Mouse (Mus musculus) layer of hippocampus, postnatal 10 days (tissue): ENCODE data around the gene Dcaf17. TPM values are rescaled to one million over a fixed set of nuclear protein-coding genes. Genes with fewer than 3 reads are reported as not detected.
A peak's percentile ranks its signal among the peaks of the same experiment; 100 is the strongest.

Experiments used
- DNase-seq, 2 experiments: peaks; one replicate each; pipeline ENCODE4 v3.0.0; 2021; ENCODE audit warnings: low spot score in 2 of 2
- long read RNA-seq: library from polyadenylated mRNA; stranded (forward); transcript quantifications from one replicate; pipeline ENCODE4 v2.0.0, GENCODE M21; 2023
- total RNA-seq, 2 experiments: library from RNA; stranded (reverse); gene quantifications; 2 replicates each; pipeline ENCODE4 v1.2.3; 2021

The Dcaf17 gene
- 10 to 100 TPM; 15.1 to 15.2 TPM for total RNA-seq
- long read RNA-seq, full-length matches to known transcripts, result 3 of 17 reads
- long read RNA-seq, partial matches to known transcripts, result 7 of 17 reads
- long read RNA-seq, other reads (novel, unspliced or antisense), result 7 of 17 reads

DNA sequence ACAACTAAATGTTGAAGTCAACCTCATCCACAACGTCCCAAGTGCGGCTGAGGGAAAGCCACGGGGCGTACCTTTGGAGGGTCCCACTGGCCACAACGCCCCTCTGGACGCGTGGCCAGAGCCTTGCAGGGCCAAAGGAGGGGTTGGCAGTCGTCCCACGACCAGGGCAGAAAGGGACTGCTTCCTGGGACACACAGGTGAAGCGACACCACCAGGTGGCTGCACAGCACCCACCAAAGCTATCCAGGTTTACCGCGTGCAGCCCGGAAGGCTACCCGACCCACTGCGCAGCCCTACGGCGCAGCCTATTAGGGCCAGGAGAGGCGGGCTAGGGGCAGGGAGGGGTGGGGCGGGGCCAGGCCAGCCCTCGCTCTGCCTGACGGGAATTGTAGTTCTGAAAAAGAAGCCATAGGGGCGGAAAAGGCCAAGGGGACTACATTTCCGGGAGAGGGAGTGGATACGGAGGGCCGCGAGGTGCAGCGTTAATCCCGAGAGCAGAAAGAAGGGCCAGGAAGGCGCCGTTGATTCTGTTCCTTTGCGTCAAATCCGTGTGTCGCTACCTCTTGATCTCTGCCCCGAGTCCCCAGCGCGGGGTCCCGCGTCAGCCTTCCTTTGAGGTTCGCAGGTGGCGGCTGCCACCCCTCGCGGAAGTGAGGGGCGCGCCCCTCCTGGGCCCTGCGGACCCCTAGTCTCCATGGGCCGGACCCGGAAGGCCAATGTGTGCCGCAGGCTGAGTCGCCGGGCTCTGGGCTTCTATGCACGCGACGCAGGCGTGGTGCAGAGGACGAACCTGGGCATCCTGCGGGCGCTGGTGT lies at the start of gene Dcaf17, which contains the start of gene Mettl8:
Gene Dcaf17 (plus strand): TSS at position 29 of the 815 bp plus-strand sequence.
Gene Mettl8 (minus strand): TSS at position 284 of the 815 bp plus-strand sequence.
- DNase-seq, result peak; percentile 81 to 90

DNA sequence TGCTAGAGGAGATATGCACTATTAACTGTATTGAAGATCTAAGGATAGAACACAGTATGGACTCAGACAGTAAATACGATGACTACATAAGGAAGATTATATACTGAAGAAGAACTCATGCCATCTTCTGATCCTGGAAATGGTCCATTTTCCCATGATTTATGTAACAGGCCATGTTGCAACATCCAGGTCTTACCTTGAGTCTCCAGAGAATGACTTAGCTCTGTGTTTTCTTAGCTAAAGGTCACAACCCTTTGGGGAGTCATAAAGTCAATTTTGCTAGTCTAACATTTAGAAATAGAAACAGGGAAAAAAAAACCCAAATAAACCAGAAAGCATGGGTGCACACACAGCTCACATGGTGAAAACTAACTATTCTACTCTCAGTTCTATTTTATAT lies 43.3 kb upstream of the Dcaf17 start:
- DNase-seq, result no peak

GRCm38 (mm10) chr2:71013521-71013920 lies 41.6 kb upstream of the Dcaf17 start:
- no peak for DNase-seq

GRCm38 (mm10) chr2:71019277-71019676 lies 35.9 kb upstream of the Dcaf17 start:
- peak in 1 of 2 experiments; percentile 32 for DNase-seq

GRCm38 (mm10) chr2:71019704-71020375 lies 35.3 kb upstream of the Dcaf17 start:
- no peak for DNase-seq

GRCm38 (mm10) chr2:71020674-71021073 lies 34.5 kb upstream of the Dcaf17 start:
- DNase-seq, result no peak

DNA sequence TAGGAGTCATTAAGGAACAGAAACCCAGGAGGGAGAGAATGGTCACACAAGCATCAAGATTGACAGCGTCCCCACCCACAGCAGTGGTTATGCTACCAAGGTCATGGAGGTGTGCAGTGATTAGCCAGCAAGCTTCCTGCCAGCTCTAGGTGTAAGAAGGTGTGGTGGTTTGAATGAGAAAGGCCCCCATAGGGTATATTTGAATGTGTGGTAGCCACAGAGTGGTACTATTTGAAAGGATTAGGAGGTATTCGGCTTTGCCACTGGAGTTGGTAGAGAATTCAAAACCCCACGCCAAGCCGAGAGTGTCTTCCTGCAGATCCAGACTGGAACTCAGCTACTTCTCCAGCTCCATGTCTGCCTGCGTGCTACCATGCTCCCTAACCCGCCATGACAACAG lies 32.1 kb upstream of the Dcaf17 start:
- DNase-seq, result no peak

DNA sequence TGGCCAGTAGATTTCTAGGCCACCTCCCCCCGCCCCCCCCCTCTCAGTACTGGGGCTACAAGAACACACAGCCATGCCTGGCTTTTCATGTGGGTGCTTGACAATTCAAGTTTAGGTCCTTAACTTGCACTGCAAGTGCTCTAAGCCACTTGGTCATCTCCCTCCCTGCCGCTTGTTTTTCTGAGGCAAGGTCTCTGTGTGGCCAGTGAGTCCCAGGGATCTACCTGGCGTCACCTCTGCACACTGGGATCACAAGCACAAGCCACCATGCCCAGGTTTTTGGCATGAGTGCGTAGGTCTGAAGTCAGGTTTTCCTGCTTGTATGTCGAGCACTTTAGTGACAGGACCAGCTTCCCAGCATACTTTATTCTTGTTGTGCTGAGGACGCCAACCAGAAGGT lies 31.1 kb upstream of the Dcaf17 start:
- no peak for DNase-seq

GRCm38 (mm10) chr2:71025576-71026315 lies 29.4 kb upstream of the Dcaf17 start:
- no peak for DNase-seq

DNA sequence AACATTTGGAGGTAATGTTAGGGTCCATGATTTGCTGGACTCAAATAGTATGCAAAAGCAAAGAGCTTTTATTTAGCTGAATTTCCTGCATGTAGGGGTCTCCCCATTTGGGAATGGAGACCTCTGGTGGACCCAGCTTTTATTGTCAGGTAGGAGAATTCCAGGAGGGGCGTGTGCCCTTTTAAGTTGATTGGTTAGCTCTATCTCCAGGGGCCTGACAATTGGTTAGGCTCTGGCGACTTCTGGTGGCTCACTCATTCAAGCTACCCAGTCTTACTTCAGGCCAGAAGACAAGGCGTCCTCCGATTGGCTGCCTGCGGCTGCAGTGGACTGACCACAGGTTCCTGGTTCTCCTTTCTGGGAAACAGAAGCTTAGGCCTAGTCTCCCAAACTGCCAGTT lies 28.3 kb upstream of the Dcaf17 start:
- no peak for DNase-seq

DNA sequence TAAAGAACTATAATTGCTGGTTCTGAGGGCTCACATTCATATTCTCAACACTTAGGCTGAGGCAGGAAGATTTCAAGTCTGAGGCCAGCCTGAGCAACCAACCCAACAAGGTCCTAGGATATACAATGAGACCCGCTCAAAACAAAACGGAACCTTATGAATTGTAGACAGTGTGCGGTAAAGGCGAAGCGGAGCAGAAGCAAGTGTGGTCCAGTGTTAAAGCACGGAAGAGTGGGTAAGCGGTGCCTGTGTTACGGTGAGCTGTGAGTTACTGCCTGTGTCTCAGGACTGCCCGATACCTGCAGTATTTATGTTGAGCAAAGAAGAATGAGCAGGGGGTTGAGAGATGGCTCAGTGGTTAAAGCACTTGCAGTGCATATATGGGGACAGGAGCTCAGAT lies 27.5 kb upstream of the Dcaf17 start:
- DNase-seq, result no peak

DNA sequence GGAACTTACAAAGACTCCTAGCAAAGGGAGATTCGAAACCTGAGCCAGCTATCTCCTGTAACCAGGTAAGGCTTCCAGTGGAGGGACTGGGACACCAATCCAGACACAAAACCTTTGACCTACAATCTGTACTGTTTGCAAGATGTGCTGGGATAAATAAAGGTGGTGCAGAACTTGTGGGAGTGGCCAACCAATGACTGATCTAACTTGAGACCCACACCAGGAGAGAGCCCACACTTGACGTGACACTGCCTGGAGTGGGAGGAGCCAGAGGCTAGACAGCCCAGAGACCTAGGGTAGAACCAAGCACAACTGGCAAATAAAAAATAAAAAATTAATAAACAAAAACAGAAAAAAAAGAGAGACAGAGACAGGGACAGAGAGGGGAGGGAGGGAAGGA lies 24.5 kb upstream of the Dcaf17 start:
- DNase-seq, result no peak

GRCm38 (mm10) chr2:71031973-71032794 lies 22.9 kb upstream of the Dcaf17 start:
- no peak for DNase-seq

DNA sequence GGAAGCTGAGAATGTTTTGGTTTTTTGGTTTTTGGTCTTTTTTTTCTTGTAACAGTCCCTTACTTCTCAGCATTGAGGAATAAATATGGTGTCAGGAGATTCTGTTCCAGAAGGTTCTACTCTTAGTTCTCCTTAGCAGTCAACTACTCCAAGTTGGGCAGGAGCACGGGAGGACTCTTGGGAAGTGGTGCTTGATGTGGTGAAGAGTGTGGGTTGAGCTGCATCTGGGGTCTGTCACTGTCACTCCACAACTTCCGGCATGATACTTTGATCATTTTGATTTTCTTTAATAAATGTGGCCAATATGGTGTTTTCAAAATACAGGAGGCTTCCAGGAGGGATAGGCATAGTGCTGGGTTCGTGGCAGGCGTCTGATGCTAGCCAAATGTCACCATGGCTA lies 22.1 kb upstream of the Dcaf17 start:
- DNase-seq, result no peak

- no peak for DNase-seq
Observed at GRCm38 (mm10) chr2:71033987-71034386, 21.1 kb upstream of the Dcaf17 start.

- DNase-seq, result no peak
Observed at GRCm38 (mm10) chr2:71037447-71037846, 17.7 kb upstream of the Dcaf17 start.

DNA sequence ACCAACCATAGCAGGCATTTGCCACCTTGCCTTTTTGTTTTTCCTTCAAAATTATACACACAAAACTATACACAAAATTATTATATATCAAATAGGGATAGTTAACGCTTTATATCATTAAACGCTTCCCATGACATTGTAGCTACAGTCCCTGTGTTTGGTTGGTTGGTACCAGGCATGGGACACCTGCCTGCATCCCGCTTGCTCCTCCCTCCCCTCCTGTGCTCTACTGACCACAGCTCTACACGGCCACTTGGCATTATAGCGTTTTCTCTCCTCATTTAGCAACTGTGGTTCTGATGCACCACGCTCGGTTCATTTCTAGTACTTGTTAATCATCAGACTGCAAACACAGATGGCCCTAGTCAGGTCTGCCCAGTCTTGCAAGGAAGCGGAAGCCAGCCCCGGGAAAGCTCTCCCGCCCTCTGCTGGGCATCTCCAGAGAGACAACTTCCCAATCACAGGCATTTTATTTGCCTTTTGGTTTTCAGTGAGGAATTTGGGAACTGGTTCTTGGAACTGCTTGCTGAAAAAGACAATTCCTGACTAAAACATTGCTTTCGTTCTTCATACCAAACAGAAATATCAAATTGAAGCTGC lies 15.5 kb upstream of the Dcaf17 start:
- peak; percentile 88 to 90 for DNase-seq

GRCm38 (mm10) chr2:71046151-71046550 lies 9.0 kb upstream of the Dcaf17 start:
- no peak for DNase-seq

DNA sequence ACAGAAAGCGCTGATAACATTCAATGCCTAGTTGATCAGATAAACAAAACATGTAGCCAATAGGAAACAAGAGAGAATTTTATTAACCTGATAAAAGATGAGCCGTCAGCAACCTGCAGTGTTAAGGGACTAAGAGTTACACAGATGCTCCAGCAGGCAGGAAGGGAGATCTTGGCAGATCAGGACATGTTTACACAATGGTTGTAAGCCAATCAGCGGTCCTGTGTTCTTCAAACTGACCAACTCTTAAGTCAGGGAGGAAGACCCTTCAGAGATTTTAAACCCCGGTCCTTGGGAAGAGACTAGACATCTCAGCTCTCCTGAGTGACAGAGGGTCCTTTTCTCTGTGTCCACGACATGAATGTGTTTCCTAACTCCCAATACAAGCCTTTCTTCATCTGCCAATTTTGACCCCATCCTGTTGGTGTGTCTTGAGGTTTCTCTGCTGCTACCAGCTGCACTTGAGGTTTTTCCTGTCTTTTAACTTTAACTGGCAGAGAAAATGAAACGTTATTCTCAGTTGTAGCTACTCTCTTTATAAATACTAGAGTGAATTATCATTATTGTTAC lies 8.3 kb upstream of the Dcaf17 start:
- DNase-seq, result no peak

DNA sequence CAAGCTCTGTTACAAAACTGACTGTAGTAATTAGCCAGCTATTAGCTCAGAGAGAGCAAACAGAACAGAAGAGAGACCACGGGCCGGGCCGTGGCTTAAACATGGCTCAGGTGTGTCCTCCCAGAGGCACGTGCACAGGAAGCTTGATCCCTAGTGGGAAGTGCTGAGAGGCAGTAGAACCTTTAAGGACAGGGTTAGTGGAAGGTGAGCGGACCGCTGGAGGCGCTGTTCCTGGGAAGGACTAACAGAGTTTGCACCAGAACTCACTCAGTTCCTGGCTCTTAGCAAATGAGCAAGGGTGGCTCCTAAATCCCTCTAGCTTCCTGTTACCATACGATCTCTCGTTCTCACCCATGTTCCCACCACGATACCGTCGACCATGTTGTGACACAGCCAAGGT lies 6.2 kb upstream of the Dcaf17 start:
- DNase-seq, result no peak
